Mouse (Mus musculus): ENCODE results near the gene Etfdh. TPM values are rescaled to one million over a fixed set of nuclear protein-coding genes. Genes with fewer than 3 reads are reported as not detected.

Etfdh gene
- polyA plus RNA-seq, 1 experiment from 2014 or later: 50.5 TPM

- H3K9me3 ChIP-seq (ENCODE audit: control insufficient read depth, low read length): no peaks in the 10 kb centered on the region
- H3K27me3 ChIP-seq (ENCODE audit: control insufficient read depth, insufficient read depth, low read length): no peaks in the 10 kb centered on the region
- ATAC-seq (ENCODE audit: low FRiP score) (peak; percentile 99), DNase-seq (ENCODE audit: low spot score, missing footprints) (peak; percentile 99)
- peak within 1 kb of the TSS; percentile 81 for H3K4me2 ChIP-seq
- peaks cover 16% of the 10 kb centered on the region for H3K36me3 ChIP-seq (ENCODE audit: control insufficient read depth, insufficient read depth, low read length)
- under 1% methylated on average over 60 of the region's 60 CpGs for WGBS
- H3K4me1 ChIP-seq (ENCODE audit: control insufficient read depth, insufficient read depth, low read length): peaks cover 10% of the 10 kb centered on the region
- peak within 1 kb of the TSS; percentile 69 for H3K4me3 ChIP-seq (ENCODE audit: low read depth, low read length)
- peak within 1 kb of the TSS; percentile 65; the same call in 1 of the 2 replicates for H3K27ac ChIP-seq (ENCODE audit: low read depth, low read length)
- peak within 1 kb of the TSS; percentile 82 for H3K9ac ChIP-seq (ENCODE audit: low read length)
Observed at GRCm38 (mm10) chr3:79628561-79629415, 512 bp downstream of the Etfdh start, which contains the start of gene 4930579G24Rik. 4930579G24Rik (plus strand) TSS chr3:79629079.

DNA sequence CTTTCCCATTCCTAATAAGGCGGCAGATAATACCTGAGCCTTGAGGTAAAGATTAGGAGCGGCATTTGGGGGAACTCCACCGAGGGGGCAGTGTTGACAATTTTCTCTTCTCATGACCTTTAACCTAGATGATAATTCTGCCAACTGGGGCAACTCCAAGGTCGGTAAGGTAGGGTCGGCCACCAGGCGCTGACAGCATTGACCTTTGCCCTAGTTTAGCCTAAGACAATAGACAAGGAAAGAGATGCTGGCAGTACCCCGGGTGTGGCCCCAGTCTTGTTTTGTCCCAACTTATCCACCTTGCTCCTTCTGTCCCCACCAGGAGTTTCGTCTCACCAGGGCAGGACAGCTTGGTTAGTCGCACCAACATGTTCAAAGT lies 1.1 kb downstream of the Etfdh start:
- 0% methylated on average over 9 of the region's 9 CpGs for WGBS
- Histone ChIP-seq H3K4me3 (ENCODE audit: low read depth, low read length) (peak overlapping the region; percentile 69), H3K9ac (ENCODE audit: low read length) (peak overlapping the region; percentile 69), H3K9me3 (ENCODE audit: control insufficient read depth, low read length) (no peaks in the 10 kb centered on the region), H3K27ac (ENCODE audit: low read depth, low read length) (peak overlapping the region; percentile 65; the same call in 1 of the 2 replicates), H3K27me3 (ENCODE audit: control insufficient read depth, insufficient read depth, low read length) (no peaks in the 10 kb centered on the region), H3K4me1 (ENCODE audit: control insufficient read depth, insufficient read depth, low read length) (peaks cover 10% of the 10 kb centered on the region), H3K4me2 (peak overlapping the region; percentile 81), H3K36me3 (ENCODE audit: control insufficient read depth, insufficient read depth, low read length) (peaks cover 12% of the 10 kb centered on the region)
- DNase-seq (ENCODE audit: low spot score, missing footprints): no peak
- ATAC-seq (ENCODE audit: low FRiP score): no peak

DNA sequence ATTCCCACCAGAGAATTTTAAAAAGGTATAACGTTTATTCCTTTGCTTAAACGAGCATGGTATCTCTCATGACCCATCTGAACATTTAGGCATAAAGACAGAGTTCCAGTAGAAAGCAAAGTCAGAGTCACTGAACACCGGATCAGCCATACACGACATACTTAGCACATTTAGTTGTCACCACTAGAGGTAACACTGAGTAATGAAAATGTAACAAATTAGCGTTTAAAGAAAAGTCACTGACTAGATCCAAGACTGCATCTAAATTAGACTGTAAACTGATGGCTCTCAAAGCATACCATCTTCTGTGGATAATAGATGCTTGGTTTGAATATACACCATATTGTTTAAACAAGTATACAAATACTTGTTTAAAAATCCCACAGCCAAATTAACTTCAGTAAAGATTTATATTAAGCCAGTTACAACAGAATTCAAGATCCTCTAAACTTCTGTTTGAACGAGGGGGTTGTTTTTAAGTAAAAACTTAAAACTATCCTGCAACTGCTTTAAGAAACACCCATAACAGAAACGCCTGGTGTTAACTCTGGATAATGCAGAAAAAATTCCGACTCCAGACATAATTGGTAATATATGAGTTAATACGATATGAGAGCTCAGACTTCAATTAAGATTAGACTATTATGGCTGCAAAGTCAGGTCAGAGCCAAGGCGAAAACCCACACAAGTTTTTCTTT lies 1.7 kb downstream of the Etfdh start:
- ATAC-seq (ENCODE audit: low FRiP score) (no peak), DNase-seq (ENCODE audit: low spot score, missing footprints) (peak; percentile 86)
- 41% methylated on average over 10 of the region's 10 CpGs for WGBS
- H3K9ac ChIP-seq (ENCODE audit: low read length): peak overlapping the region; percentile 69
- peaks cover 10% of the 10 kb centered on the region for H3K4me1 ChIP-seq (ENCODE audit: control insufficient read depth, insufficient read depth, low read length)
- peak overlapping the region; percentile 81 for H3K4me2 ChIP-seq
- peaks cover 10% of the 10 kb centered on the region; the same call in 1 of the 2 replicates for H3K36me3 ChIP-seq (ENCODE audit: control insufficient read depth, insufficient read depth, low read length)
- no peaks in the 10 kb centered on the region for H3K9me3 ChIP-seq (ENCODE audit: control insufficient read depth, low read length)
- H3K4me3 ChIP-seq (ENCODE audit: low read depth, low read length): peak overlapping the region; percentile 69
- no peak overlapping the region; the same call in 1 of the 2 replicates for H3K27ac ChIP-seq (ENCODE audit: low read depth, low read length)
- no peaks in the 10 kb centered on the region for H3K27me3 ChIP-seq (ENCODE audit: control insufficient read depth, insufficient read depth, low read length)

DNA sequence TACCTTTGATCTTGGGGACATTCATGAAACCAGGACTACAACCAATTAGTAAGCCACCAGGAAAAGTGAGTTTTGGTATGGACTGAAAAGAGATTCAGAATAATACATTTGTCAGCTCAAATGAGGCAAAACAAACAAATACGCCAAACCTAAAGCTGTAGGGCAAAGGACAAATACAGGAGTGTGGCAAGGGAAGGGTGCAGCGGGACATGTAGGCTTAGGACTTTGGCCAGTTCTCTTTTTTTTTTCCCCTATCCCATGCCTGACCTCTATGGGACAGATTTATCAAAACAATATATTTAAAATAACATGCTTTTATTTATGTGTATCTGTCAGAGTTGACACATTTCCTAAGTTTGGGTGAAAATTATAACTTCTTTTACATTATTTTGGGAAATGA lies 19.4 kb downstream of the Etfdh start:
- DNase-seq (ENCODE audit: low spot score, missing footprints) (no peak), ATAC-seq (ENCODE audit: low FRiP score) (no peak)
- Histone ChIP-seq H3K27ac (ENCODE audit: low read depth, low read length) (no peak overlapping the region), H3K9me3 (ENCODE audit: control insufficient read depth, low read length) (no peaks in the 10 kb centered on the region), H3K4me1 (ENCODE audit: control insufficient read depth, insufficient read depth, low read length) (no peaks in the 10 kb centered on the region), H3K9ac (ENCODE audit: low read length) (no peak overlapping the region), H3K27me3 (ENCODE audit: control insufficient read depth, insufficient read depth, low read length) (no peaks in the 10 kb centered on the region), H3K36me3 (ENCODE audit: control insufficient read depth, insufficient read depth, low read length) (peaks cover 15% of the 10 kb centered on the region), H3K4me3 (ENCODE audit: low read depth, low read length) (no peak overlapping the region), H3K4me2 (no peak overlapping the region)
- 97% methylated on average over 2 of the region's 2 CpGs for WGBS

DNA sequence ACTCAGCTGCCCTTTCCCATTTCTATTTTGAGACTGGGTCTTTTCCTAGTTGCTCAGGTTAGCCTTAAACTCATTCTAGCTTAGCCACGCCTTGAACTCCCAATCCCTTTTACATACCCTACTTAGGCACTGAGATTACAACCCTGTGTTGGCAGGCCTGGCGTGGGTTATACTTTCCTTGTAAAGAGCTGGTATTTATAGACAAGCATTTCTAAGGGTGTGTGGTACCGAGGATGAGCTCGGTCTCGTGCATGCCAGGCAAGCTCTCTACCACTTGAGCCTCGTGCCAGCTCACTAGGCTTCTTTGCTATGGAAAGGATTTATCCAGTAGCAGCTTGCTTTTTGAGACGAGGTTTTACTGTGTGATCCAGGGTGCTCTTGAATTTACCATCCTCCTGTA lies 33.8 kb downstream of the Etfdh start:
- H3K4me2 ChIP-seq: no peak overlapping the region
- DNase-seq (ENCODE audit: low spot score, missing footprints): no peak
- no peaks in the 10 kb centered on the region for H3K9me3 ChIP-seq (ENCODE audit: control insufficient read depth, low read length)
- peaks cover 17% of the 10 kb centered on the region for H3K36me3 ChIP-seq (ENCODE audit: control insufficient read depth, insufficient read depth, low read length)
- H3K27me3 ChIP-seq (ENCODE audit: control insufficient read depth, insufficient read depth, low read length): no peaks in the 10 kb centered on the region
- no peak for ATAC-seq (ENCODE audit: low FRiP score)
- no peak overlapping the region for H3K9ac ChIP-seq (ENCODE audit: low read length)
- WGBS: 97% methylated on average over 7 of the region's 7 CpGs
- no peak overlapping the region for H3K27ac ChIP-seq (ENCODE audit: low read depth, low read length)
- H3K4me3 ChIP-seq (ENCODE audit: low read depth, low read length): no peak overlapping the region
- H3K4me1 ChIP-seq (ENCODE audit: control insufficient read depth, insufficient read depth, low read length): peaks cover 6% of the 10 kb centered on the region

GRCm38 (mm10) chr3:79591793-79592471 lies 37.4 kb downstream of the Etfdh start:
- Histone ChIP-seq H3K9ac (ENCODE audit: low read length) (peak overlapping the region; percentile 83), H3K9me3 (ENCODE audit: control insufficient read depth, low read length) (no peaks in the 10 kb centered on the region), H3K4me3 (ENCODE audit: low read depth, low read length) (peak overlapping the region; percentile 83), H3K27ac (ENCODE audit: low read depth, low read length) (peak overlapping the region; percentile 59), H3K36me3 (ENCODE audit: control insufficient read depth, insufficient read depth, low read length) (peaks cover 3% of the 10 kb centered on the region; the same call in 1 of the 2 replicates), H3K4me2 (peak overlapping the region; percentile 57), H3K27me3 (ENCODE audit: control insufficient read depth, insufficient read depth, low read length) (no peaks in the 10 kb centered on the region), H3K4me1 (ENCODE audit: control insufficient read depth, insufficient read depth, low read length) (peaks cover 6% of the 10 kb centered on the region)
- DNase-seq (ENCODE audit: low spot score, missing footprints) (peak; percentile 89), ATAC-seq (ENCODE audit: low FRiP score) (peak; percentile 34; the same call in 1 of the 2 replicates)
- WGBS: 5% methylated on average over 15 of the region's 15 CpGs

DNA sequence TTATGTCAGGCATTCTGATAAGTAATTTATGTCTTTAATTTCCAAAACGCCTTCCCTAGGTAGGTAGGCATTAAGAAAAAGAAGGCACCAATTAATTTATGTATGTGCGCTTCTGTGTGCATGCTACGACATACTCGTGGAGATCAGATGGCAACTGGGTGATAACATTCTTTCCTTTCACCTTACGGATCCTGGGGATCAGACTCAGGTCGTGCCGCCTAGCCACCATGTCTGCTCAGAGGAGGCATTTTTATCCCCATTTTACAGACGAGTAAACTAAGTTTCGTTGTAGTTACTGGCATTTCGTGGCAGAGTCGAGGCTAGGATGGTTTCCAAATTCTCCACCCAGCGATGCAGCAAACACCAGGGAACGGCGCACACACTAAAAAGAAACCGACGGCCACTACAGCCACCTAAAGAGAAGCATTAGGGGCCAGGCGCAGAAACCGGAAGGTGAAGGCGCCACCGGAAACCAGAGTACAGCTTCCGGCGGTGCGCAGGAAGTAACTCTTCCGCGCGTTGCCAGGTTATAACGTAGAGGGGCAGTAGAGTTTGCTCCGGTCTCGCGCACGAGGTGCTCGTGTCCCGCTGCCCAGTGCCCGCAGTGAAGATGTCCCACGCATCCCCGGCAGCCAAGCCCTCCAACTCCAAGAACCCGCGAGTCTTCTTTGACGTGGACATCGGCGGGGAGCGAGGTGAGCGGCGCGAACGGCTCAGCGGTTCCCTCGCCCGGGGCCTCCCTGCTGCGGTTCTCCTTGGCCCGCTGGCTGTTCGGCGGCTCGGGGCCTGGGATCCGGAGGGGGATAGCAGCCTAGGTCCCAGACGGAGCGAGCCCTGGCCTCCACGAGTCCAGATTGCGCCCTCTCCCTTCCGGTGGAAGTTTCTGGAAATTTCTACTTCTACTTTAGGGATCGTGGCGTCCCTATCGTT lies 38.2 kb downstream of the Etfdh start, which contains the start of gene Ppid:
TSS of gene Ppid (plus strand) at position 480 of the 930 bp plus-strand sequence.
- Histone ChIP-seq H3K27ac (ENCODE audit: low read depth, low read length) (peak within 1 kb of the TSS; percentile 59), H3K36me3 (ENCODE audit: control insufficient read depth, insufficient read depth, low read length) (no peaks in the 10 kb centered on the region; the same call in 1 of the 2 replicates), H3K9ac (ENCODE audit: low read length) (peak within 1 kb of the TSS; percentile 83), H3K27me3 (ENCODE audit: control insufficient read depth, insufficient read depth, low read length) (no peaks in the 10 kb centered on the region), H3K4me1 (ENCODE audit: control insufficient read depth, insufficient read depth, low read length) (peaks cover 6% of the 10 kb centered on the region), H3K9me3 (ENCODE audit: control insufficient read depth, low read length) (no peaks in the 10 kb centered on the region), H3K4me3 (ENCODE audit: low read depth, low read length) (peak within 1 kb of the TSS; percentile 83), H3K4me2 (peak within 1 kb of the TSS; percentile 57)
- WGBS: 4% methylated on average over 63 of the region's 63 CpGs
- ATAC-seq (ENCODE audit: low FRiP score) (peak; percentile 88), DNase-seq (ENCODE audit: low spot score, missing footprints) (peak; percentile 98)

- H3K27me3 ChIP-seq (ENCODE audit: control insufficient read depth, insufficient read depth, low read length): no peaks in the 10 kb centered on the region
- no peak overlapping the region for H3K4me2 ChIP-seq
- no peaks in the 10 kb centered on the region for H3K9me3 ChIP-seq (ENCODE audit: control insufficient read depth, low read length)
- peak; percentile 19 for DNase-seq (ENCODE audit: low spot score, missing footprints)
- WGBS: 90% methylated on average over 2 of the region's 2 CpGs
- no peak overlapping the region for H3K27ac ChIP-seq (ENCODE audit: low read depth, low read length)
- no peak overlapping the region for H3K4me3 ChIP-seq (ENCODE audit: low read depth, low read length)
- no peak for ATAC-seq (ENCODE audit: low FRiP score)
- peaks cover 6% of the 10 kb centered on the region for H3K4me1 ChIP-seq (ENCODE audit: control insufficient read depth, insufficient read depth, low read length)
- H3K36me3 ChIP-seq (ENCODE audit: control insufficient read depth, insufficient read depth, low read length): no peaks in the 10 kb centered on the region; the same call in 1 of the 2 replicates
- H3K9ac ChIP-seq (ENCODE audit: low read length): no peak overlapping the region
Observed at GRCm38 (mm10) chr3:79589671-79590070, 39.6 kb downstream of the Etfdh start.
